ENCODE assay signal across 8 mouse cellular contexts in genomic region chr5:30667215-30667614, GRCm38 (mm10). TPM values are rescaled to one million over a fixed set of nuclear protein-coding genes. Genes with fewer than 3 reads are reported as not detected.
DNase-seq lines count a peak whose midpoint lies in the region; ATAC-seq and TF ChIP-seq lines count a peak whose summit lies in the region.

No protein-coding gene starts in this region.

- peak overlapping the region; percentile 75 for H3K9ac ChIP-seq in kidney, postnatal 0 days (ENCODE audit: low read depth, low read length)
- H3K9ac ChIP-seq in hindbrain, embryonic 13.5 days: peak overlapping the region; percentile 79
- peak overlapping the region; percentile 48 for H3K9ac ChIP-seq in midbrain, embryonic 15.5 days

- no peak for ATAC-seq in kidney, postnatal 0 days (replicated peaks; ENCODE audit: low FRiP score, low read depth)
- ATAC-seq in hindbrain, embryonic 13.5 days (ENCODE audit: low FRiP score): no peak
- ATAC-seq in midbrain, embryonic 15.5 days (replicated peaks): no peak

- peak overlapping the region; percentile 72 for H3K4me2 ChIP-seq in kidney, postnatal 0 days (ENCODE audit: low read length)
- H3K4me2 ChIP-seq in hindbrain, embryonic 13.5 days: peak overlapping the region; percentile 91
- H3K4me2 ChIP-seq in midbrain, embryonic 15.5 days: peak overlapping the region; percentile 82

- no peaks in the 10 kb centered on the region for H3K27me3 ChIP-seq in kidney, postnatal 0 days (ENCODE audit: insufficient read depth, low read length)
- H3K27me3 ChIP-seq in hindbrain, embryonic 13.5 days: no peaks in the 10 kb centered on the region
- H3K27me3 ChIP-seq in midbrain, embryonic 15.5 days (replicated peaks): no peaks in the 10 kb centered on the region

- peak overlapping the region; percentile 81 for H3K27ac ChIP-seq in kidney, postnatal 0 days
- peak overlapping the region; percentile 90 for H3K27ac ChIP-seq in bone marrow, adult 2 months (ENCODE audit: control insufficient read depth, insufficient read depth, low read depth, low read length, poor library complexity)
- no peak overlapping the region for H3K27ac ChIP-seq in hindbrain, embryonic 13.5 days
- H3K27ac ChIP-seq in midbrain, embryonic 15.5 days: no peak overlapping the region

- H3K9me3 ChIP-seq in kidney, postnatal 0 days (replicated peaks; ENCODE audit: low read length): no peaks in the 10 kb centered on the region
- H3K9me3 ChIP-seq in hindbrain, embryonic 13.5 days: no peaks in the 10 kb centered on the region
- no peaks in the 10 kb centered on the region for H3K9me3 ChIP-seq in midbrain, embryonic 15.5 days

- H3K4me3 ChIP-seq in kidney, postnatal 0 days (replicated peaks; ENCODE audit: low read depth, low read length): peak overlapping the region; percentile 94
- peak overlapping the region; percentile 87 for H3K4me3 ChIP-seq in bone marrow, adult 2 months (replicated peaks; ENCODE audit: control insufficient read depth, low read depth, low read length)
- H3K4me3 ChIP-seq in hindbrain, embryonic 13.5 days: peak overlapping the region; percentile 83
- H3K4me3 ChIP-seq in midbrain, embryonic 15.5 days: peak overlapping the region; percentile 62

- 0 out of 2 replicates have a peak, but pooled peaks cover 4% of the 10 kb centered on the region for H3K36me3 ChIP-seq in kidney, postnatal 0 days (ENCODE audit: insufficient read depth, low read length)
- H3K36me3 ChIP-seq in hindbrain, embryonic 13.5 days: no peaks in the 10 kb centered on the region
- no peaks in the 10 kb centered on the region for H3K36me3 ChIP-seq in midbrain, embryonic 15.5 days (replicated peaks)

- H3K4me1 ChIP-seq in kidney, postnatal 0 days (replicated peaks; ENCODE audit: insufficient read depth, low read length): no peaks in the 10 kb centered on the region
- no peaks in the 10 kb centered on the region; the same call in 1 of the 2 replicates for H3K4me1 ChIP-seq in bone marrow, adult 2 months (ENCODE audit: control insufficient read depth, insufficient read depth, low read length)
- peaks cover 22% of the 10 kb centered on the region for H3K4me1 ChIP-seq in hindbrain, embryonic 13.5 days (replicated peaks)
- H3K4me1 ChIP-seq in midbrain, embryonic 15.5 days: peaks cover 10% of the 10 kb centered on the region

- no peak for TF ChIP-seq POLR2A in bone marrow, adult 2 months (IDR thresholded peaks at IDR 0.05; ENCODE audit: borderline replicate concordance, control insufficient read depth, low read depth, low read length)

- 0% methylated on average over 13 of the region's 13 CpGs for WGBS in kidney, postnatal 0 days
- under 1% methylated on average over 13 of the region's 13 CpGs for WGBS in bone marrow, adult 2 months
- under 1% methylated on average over 13 of the region's 13 CpGs for WGBS in hindbrain, embryonic 13.5 days
- 1% methylated on average over 13 of the region's 13 CpGs for WGBS in midbrain, embryonic 15.5 days

- TF ChIP-seq CTCF in kidney, postnatal 0 days (IDR thresholded peaks at IDR 0.05; ENCODE audit: low read depth): no peak
- TF ChIP-seq CTCF in bone marrow, adult 2 months (IDR thresholded peaks at IDR 0.05; ENCODE audit: control insufficient read depth, insufficient read depth, low read length): no peak

- no peak for DNase-seq in kidney, postnatal 0 days (ENCODE audit: low spot score)
- no peak for DNase-seq in kidney, adult 18-20 months
- DNase-seq in adrenal gland, postnatal 4 days (ENCODE audit: low spot score in 2 of 2): no peak
- no peak for DNase-seq in cerebellum, adult 11 months
- no peak for DNase-seq in urinary bladder, postnatal 10 days (ENCODE audit: low spot score)

RNA-seq across cellular contexts. Expression of gene Cenpa, which starts 0.6 kb away (rescaled TPM):
- 171 and 175 TPM in 2 replicates for polyA plus RNA-seq in kidney, postnatal 0 days (2015; fragmentation: Nextera tagmentation; extraction: Ambion mirVana)
- polyA plus RNA-seq in bone marrow, adult 2 months (2011; ENCODE audit: insufficient read depth, insufficient read length, low replicate concordance, missing spikeins): 161 and 187 TPM in 2 replicates
- 61.6 and 69.1 TPM in 2 replicates for polyA plus RNA-seq in hindbrain, embryonic 13.5 days (2015; fragmentation: Nextera tagmentation; extraction: Ambion mirVana)
- polyA plus RNA-seq in midbrain, embryonic 15.5 days (2015; fragmentation: Nextera tagmentation; extraction: Ambion mirVana): 39.4 and 45.3 TPM in 2 replicates
- total RNA-seq in adrenal gland, postnatal 4 days (2021): 10 to 100 TPM; 61.3 to 62.0 TPM

RNA-seq across cellular contexts. Expression of gene Slc35f6, which starts 19.5 kb away (rescaled TPM):
- 24.8 and 26.7 TPM in 2 replicates for polyA plus RNA-seq in kidney, postnatal 0 days (2015; fragmentation: Nextera tagmentation; extraction: Ambion mirVana)
- polyA plus RNA-seq in bone marrow, adult 2 months (2011; ENCODE audit: insufficient read depth, insufficient read length, low replicate concordance, missing spikeins): 7.7 and 17.0 TPM in 2 replicates
- polyA plus RNA-seq in hindbrain, embryonic 13.5 days (2015; fragmentation: Nextera tagmentation; extraction: Ambion mirVana): 29.9 and 30.7 TPM in 2 replicates
- 33.0 and 33.1 TPM in 2 replicates for polyA plus RNA-seq in midbrain, embryonic 15.5 days (2015; fragmentation: Nextera tagmentation; extraction: Ambion mirVana)
- 10 to 100 TPM; 33.5 to 33.7 TPM for total RNA-seq in adrenal gland, postnatal 4 days (2021)

RNA-seq across cellular contexts. Expression of gene Dpysl5, which starts 44.1 kb away (rescaled TPM):
- 1.7 and 2.1 TPM in 2 replicates for polyA plus RNA-seq in kidney, postnatal 0 days (2015; fragmentation: Nextera tagmentation; extraction: Ambion mirVana)
- polyA plus RNA-seq in bone marrow, adult 2 months (2011; ENCODE audit: insufficient read depth, insufficient read length, low replicate concordance, missing spikeins): 0.40 TPM in 1 of 2 replicates, not detected in the other
- 180 and 199 TPM in 2 replicates for polyA plus RNA-seq in hindbrain, embryonic 13.5 days (2015; fragmentation: Nextera tagmentation; extraction: Ambion mirVana)
- polyA plus RNA-seq in midbrain, embryonic 15.5 days (2015; fragmentation: Nextera tagmentation; extraction: Ambion mirVana): 280 and 293 TPM in 2 replicates
- total RNA-seq in adrenal gland, postnatal 4 days (2021): 10 to 100 TPM; 10.8 to 16.0 TPM

Comparison
In these comparisons a context has a peak if more than half of its experiments do, and no peak if none do; other contexts are left out.
1. H3K27ac ChIP-seq: peak in kidney, postnatal 0 days (single experiment) and bone marrow, adult 2 months (single experiment); none in hindbrain, embryonic 13.5 days (single experiment) and midbrain, embryonic 15.5 days (single experiment).
2. RNA of gene Dpysl5, which starts 44.1 kb away (polyA plus RNA-seq): 280 to 293 TPM in midbrain, embryonic 15.5 days and 180 to 199 TPM in hindbrain, embryonic 13.5 days; 1.7 to 2.1 TPM in kidney, postnatal 0 days and 0.40 TPM in bone marrow, adult 2 months; every median in the first group is over 10 times any median in the second.
3. Peak in every context shown above with its lines, with median percentiles within 50 percentile points of each other: H3K4me2 ChIP-seq, H3K4me3 ChIP-seq and H3K9ac ChIP-seq.